8 mouse cellular contexts compared by ENCODE assay signal in genomic region chr6:72635760-72636431, GRCm38 (mm10). TPM values are rescaled to one million over a fixed set of nuclear protein-coding genes. Genes with fewer than 3 reads are reported as not detected.
DNase-seq lines count a peak whose midpoint lies in the region; ATAC-seq and TF ChIP-seq lines count a peak whose summit lies in the region.

No protein-coding gene starts in this region.

- peak overlapping the region; percentile 50; the same call in 1 of the 2 replicates for H3K27ac ChIP-seq in gastrocnemius, adult 2 months
- H3K27ac ChIP-seq in hindbrain, embryonic 15.5 days (replicated peaks): no peak overlapping the region

- H3K4me1 ChIP-seq in hindbrain, embryonic 15.5 days (replicated peaks): no peaks in the 10 kb centered on the region; the same call in 1 of the 2 replicates
- H3K4me1 ChIP-seq in megakaryocyte, embryonic 14.5 days: peaks cover 28% of the 10 kb centered on the region

- no peaks in the 10 kb centered on the region for H3K27me3 ChIP-seq in hindbrain, embryonic 15.5 days
- H3K27me3 ChIP-seq in megakaryocyte, embryonic 14.5 days (replicated peaks): peaks cover 28% of the 10 kb centered on the region

- H3K4me3 ChIP-seq in gastrocnemius, adult 2 months: peak overlapping the region; percentile 43
- no peak overlapping the region for H3K4me3 ChIP-seq in hindbrain, embryonic 15.5 days
- peak overlapping the region; percentile 78 for H3K4me3 ChIP-seq in megakaryocyte, embryonic 14.5 days (replicated peaks)

- ATAC-seq in hindbrain, embryonic 15.5 days (ENCODE audit: low FRiP score, low read depth): peak; percentile 49; the same call in 1 of the 2 replicates

- H3K9ac ChIP-seq in hindbrain, embryonic 15.5 days: no peak overlapping the region

- TF ChIP-seq CTCF in gastrocnemius, adult 2 months (IDR thresholded peaks at IDR 0.05): peak; percentile 88

- H3K36me3 ChIP-seq in hindbrain, embryonic 15.5 days: no peaks in the 10 kb centered on the region
- H3K36me3 ChIP-seq in megakaryocyte, embryonic 14.5 days (replicated peaks; ENCODE audit: low read length): no peaks in the 10 kb centered on the region

- intact Hi-C loops in gastrocnemius, adult 2 months (cut with DNase I): loop anchor here (1.0 to 2.0 kb wide), 3 partner anchors 23 to 195 kb away; partner anchors contain the start of gene Tcf7l1

- no peak overlapping the region for H3K4me2 ChIP-seq in hindbrain, embryonic 15.5 days

- DNase-seq in right cerebral cortex, postnatal 10 days (ENCODE audit: low spot score in 2 of 2): peak; percentile 45 to 48
- no peak for DNase-seq in right cerebral cortex, postnatal 36 days (ENCODE audit: low spot score in 2 of 2)
- DNase-seq in cerebellum, postnatal 14 days: peak; percentile 70 to 71
- DNase-seq in gastrocnemius, adult 2 months: peak; percentile 61
- DNase-seq in layer of hippocampus, postnatal 36 days: peak; percentile 27 to 51
- DNase-seq in spleen, postnatal 4 days (ENCODE audit: low spot score in 2 of 2): peak; percentile 29 to 71

- WGBS in hindbrain, embryonic 15.5 days: 50% methylated on average over 12 of the region's 12 CpGs

- no peaks in the 10 kb centered on the region for H3K9me3 ChIP-seq in hindbrain, embryonic 15.5 days
- no peaks in the 10 kb centered on the region for H3K9me3 ChIP-seq in megakaryocyte, embryonic 14.5 days

RNA-seq across cellular contexts. Expression of gene Tgoln1, which starts 19.1 kb away (rescaled TPM):
- 10 to 100 TPM; 23.2 to 29.0 TPM for total RNA-seq in gastrocnemius, adult 2 months (2021)
- polyA plus RNA-seq in hindbrain, embryonic 15.5 days (2015; fragmentation: Nextera tagmentation; extraction: Ambion mirVana): 34.6 and 35.9 TPM in 2 replicates
- total RNA-seq in layer of hippocampus, postnatal 36 days (2021): 10 to 100 TPM; 88.8 to 91.6 TPM
- polyA plus RNA-seq in megakaryocyte, embryonic 14.5 days (2012; ENCODE audit: insufficient read depth, low replicate concordance): 0.86 and 2.9 TPM in 2 replicates

RNA-seq across cellular contexts. Expression of gene Retsat, which starts 37.6 kb away (rescaled TPM):
- total RNA-seq in gastrocnemius, adult 2 months (2021): 10 to 100 TPM; 56.1 to 98.6 TPM
- polyA plus RNA-seq in hindbrain, embryonic 15.5 days (2015; fragmentation: Nextera tagmentation; extraction: Ambion mirVana): 5.9 and 7.0 TPM in 2 replicates
- 10 to 100 TPM; 54.3 to 55.6 TPM for total RNA-seq in layer of hippocampus, postnatal 36 days (2021)
- polyA plus RNA-seq in megakaryocyte, embryonic 14.5 days (2012; ENCODE audit: insufficient read depth, low replicate concordance): 7.6 and 25.6 TPM in 2 replicates

RNA-seq across cellular contexts. Expression of gene Elmod3, which starts 37.7 kb away (rescaled TPM):
- 1 to 10 TPM; 7.7 to 9.8 TPM for total RNA-seq in gastrocnemius, adult 2 months (2021)
- polyA plus RNA-seq in hindbrain, embryonic 15.5 days (2015; fragmentation: Nextera tagmentation; extraction: Ambion mirVana): 15.9 and 17.1 TPM in 2 replicates
- total RNA-seq in layer of hippocampus, postnatal 36 days (2021): 10 to 100 TPM; 20.3 to 22.3 TPM
- 11.4 and 18.4 TPM in 2 replicates for polyA plus RNA-seq in megakaryocyte, embryonic 14.5 days (2012; ENCODE audit: insufficient read depth, low replicate concordance)

Comparison
In these comparisons a context has a peak if more than half of its experiments do, and no peak if none do; other contexts are left out.
1. DNase-seq: peak in right cerebral cortex, postnatal 10 days (2 of 2), cerebellum, postnatal 14 days (2 of 2), gastrocnemius, adult 2 months (single experiment), layer of hippocampus, postnatal 36 days (2 of 2) and spleen, postnatal 4 days (2 of 2); none in right cerebral cortex, postnatal 36 days (0 of 2).